Mouse (Mus musculus) mature B cell (primary cell): ENCODE results near the gene Gm8068.
"Not testable (repeated sequence)": the region's sequence is repeated elsewhere in the genome, so short reads cannot be mapped to it uniquely, and the experiment has no call there.

Experiments used
- in situ Hi-C: fragments of 300-500 bp; cut with MboI; formaldehyde crosslinking; loops from 2 replicates; pipeline ENCODE4 v1.14.3; 2019

Gm8068 gene

DNA sequence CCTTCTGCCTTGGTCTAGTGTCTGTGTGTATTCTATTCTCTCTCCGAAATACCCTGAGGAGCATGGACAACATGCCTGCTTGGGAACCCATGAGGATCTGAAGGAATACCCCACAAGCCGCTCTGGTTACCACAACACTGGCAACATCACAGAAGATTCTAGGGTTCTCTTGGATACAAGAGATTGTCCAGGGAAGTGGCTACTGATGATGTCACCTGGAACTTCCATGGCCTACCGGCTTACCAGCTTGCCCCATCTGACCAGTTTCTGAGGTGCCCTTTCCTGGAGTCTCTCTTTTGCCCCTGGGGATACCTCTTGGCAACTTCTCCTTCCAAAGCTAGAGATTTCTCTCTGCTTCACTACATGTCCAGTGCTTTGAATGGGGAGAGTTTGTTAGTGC, at the start of gene Gm8068:
Gene Gm8068 (minus strand): TSS at position 101 of the 400 bp plus-strand sequence.
- in situ Hi-C loops, result not testable (repeated sequence)

DNA sequence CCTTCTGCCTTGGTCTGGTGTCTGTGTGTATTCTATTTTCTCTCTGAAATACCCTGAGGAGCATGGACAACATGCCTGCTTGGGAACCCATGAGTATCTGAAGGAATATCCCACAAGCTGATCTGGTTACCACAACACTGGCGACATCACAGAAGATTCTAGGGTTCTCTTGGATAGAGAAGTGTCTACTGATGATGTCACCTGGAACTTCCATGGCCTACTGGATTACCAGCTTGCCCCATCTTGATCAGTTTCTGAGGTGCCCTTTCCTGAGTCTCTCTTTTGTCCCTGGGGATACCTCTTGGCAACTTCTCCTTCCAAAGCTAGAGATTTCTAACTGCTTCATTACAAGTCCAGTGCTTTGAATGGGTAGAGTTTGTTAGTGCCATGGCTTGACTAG, 48.8 kb upstream of the Gm8068 start, which contains the start of gene Gm7929:
Gene Gm7929 (minus strand): TSS at position 101 of the 400 bp plus-strand sequence.
- in situ Hi-C loops, result not testable (repeated sequence)

DNA sequence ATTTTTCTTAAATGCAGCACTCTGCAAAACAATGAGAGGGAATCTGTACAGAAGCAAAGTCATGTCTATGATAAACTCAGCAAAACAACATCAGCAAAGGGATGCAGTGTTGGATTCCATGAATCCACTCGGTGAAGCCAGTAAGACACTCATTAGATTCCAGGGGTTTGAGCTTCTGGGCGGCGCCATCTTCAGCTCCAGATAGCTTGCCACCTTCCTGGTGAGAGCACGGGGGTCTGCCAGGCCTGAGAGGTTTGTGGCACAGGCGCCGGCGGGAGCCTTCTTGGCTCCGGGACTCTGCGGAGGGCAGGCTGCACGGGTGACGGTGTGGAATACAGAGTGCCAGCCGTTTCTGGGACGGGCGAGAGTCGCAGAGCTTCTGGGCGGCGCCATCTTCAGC, 21.8 kb upstream of the Gm8068 start:
- in situ Hi-C loops, result not testable (repeated sequence)

GRCm38 (mm10) chr14:41717180-41717579, 15.5 kb upstream of the Gm8068 start:
- in situ Hi-C loops, result not testable (repeated sequence)

DNA sequence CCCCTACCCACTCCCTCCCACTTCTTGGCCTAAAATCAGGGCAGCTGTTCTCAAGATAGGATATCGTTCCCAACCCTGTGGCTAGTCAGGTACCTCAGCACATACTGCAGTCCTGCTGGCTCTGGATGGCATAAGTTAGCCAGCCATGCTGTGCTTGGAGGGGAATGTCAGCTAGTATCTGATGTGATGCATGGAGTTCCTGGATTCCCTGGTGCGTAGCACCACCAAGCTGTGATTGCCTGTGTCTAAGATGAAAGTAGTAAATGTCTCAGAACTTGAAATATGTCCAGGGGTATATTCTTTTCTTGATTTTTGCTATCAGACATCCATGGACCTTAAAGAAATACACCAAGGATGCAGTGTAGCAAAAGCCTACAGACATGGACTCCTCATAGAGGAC, 53.5 kb downstream of the Gm8068 start:
- in situ Hi-C loops, result not testable (repeated sequence)
